Mouse (Mus musculus) G1E (cell line): ENCODE results near the gene Rictor. TPM values are rescaled to one million over a fixed set of nuclear protein-coding genes. Genes with fewer than 3 reads are reported as not detected.

ENCODE experiments used
- ATAC-seq: 2 replicates; pipeline ENCODE4 v1.8.0; 2016; ENCODE audit warnings: mild to moderate bottlenecking; ENCODE audit not compliant: insufficient number of reproducible peaks, poor library complexity, low FRiP score, severe bottlenecking; ENCODE audit errors: extremely low read depth
- DNase-seq: peaks from one replicate; pipeline ENCODE4 v3.0.0; 2012; ENCODE audit warnings: low spot score
- H3K27me3 ChIP-seq: 2 replicates; pipeline ENCODE4 v1.6.1; 2012; ENCODE audit warnings: mild to moderate bottlenecking, low read length, inconsistent platforms; ENCODE audit not compliant: insufficient read depth
- H3K36me3 ChIP-seq: replicated peaks from 2 replicates; pipeline ENCODE3; 2012; ENCODE audit warnings: mild to moderate bottlenecking, inconsistent platforms
- H3K4me1 ChIP-seq: 2 replicates; pipeline ENCODE4 v1.6.1; 2012; ENCODE audit warnings: low read depth, low read length, inconsistent platforms, mixed read lengths; ENCODE audit not compliant: insufficient read depth
- H3K4me3 ChIP-seq: 2 replicates; pipeline ENCODE4 v1.5.1; 2012; ENCODE audit warnings: low read depth, mild to moderate bottlenecking, inconsistent platforms, low read length, moderate library complexity, mixed read lengths
- H3K9me3 ChIP-seq: replicated peaks from 2 replicates; pipeline ENCODE4 v1.6.1; 2012; ENCODE audit warnings: inconsistent platforms
- CTCF ChIP-seq: IDR thresholded peaks from 2 replicates; pipeline ENCODE4 v1.5.1; 2012; ENCODE audit warnings: low read depth, low read length, inconsistent platforms, mixed read lengths
- GATA1 ChIP-seq: IDR thresholded peaks from 2 replicates; pipeline ENCODE4 v1.6.1; 2012; ENCODE audit warnings: borderline replicate concordance, low read length, inconsistent platforms, mixed read lengths
- GATA2 ChIP-seq: IDR thresholded peaks from 2 replicates; pipeline ENCODE4 v1.6.1; 2012; ENCODE audit warnings: low read depth, low read length, inconsistent platforms, borderline replicate concordance
- POLR2AphosphoS5 ChIP-seq: IDR thresholded peaks from 2 replicates; pipeline ENCODE4 v1.6.1; 2012; ENCODE audit warnings: low read depth, low read length, inconsistent platforms; ENCODE audit not compliant: insufficient replicate concordance
- TAL1 ChIP-seq: conservative IDR thresholded peaks from 2 replicates; pipeline ENCODE4 v1.6.1; 2012; ENCODE audit warnings: low read depth, low read length, inconsistent platforms, mixed read lengths
- polyA plus RNA-seq: library from polyadenylated mRNA; stranded (reverse); fragments of >175 nt; gene quantifications from 2 replicates; pipeline ENCODE4 v1.2.3, GENCODE M21; 2012
- total RNA-seq, 2 experiments: library from RNA; stranded (forward) in 1 of 2; stranded (reverse) in 1 of 2; fragments of 200-1000 nt in 1 of 2; fragments of >200 nt in 1 of 2; fragmentation: Nextera tagmentation in 1 of 2; gene quantifications; 2 replicates each; pipeline ENCODE4 v1.2.3; 2014 to 2017

Rictor gene
- total and polyA plus RNA-seq, 3 experiments, result 0.75 to 92.6 (median 61.5) TPM

GRCm38 (mm10) chr15:6723338-6723737 lies 15.2 kb downstream of the Rictor start:
- no peak for DNase-seq
- TF ChIP-seq TAL1 (no peak), CTCF (no peak), POLR2AphosphoS5 (no peak), GATA2 (no peak), GATA1 (no peak)
- Histone ChIP-seq H3K9me3 (no peaks in the 10 kb centered on the region), H3K27me3 (no peaks in the 10 kb centered on the region), H3K4me1 (peaks cover 27% of the 10 kb centered on the region), H3K4me3 (no peak overlapping the region), H3K36me3 (peaks cover 30% of the 10 kb centered on the region)
- no peak for ATAC-seq

GRCm38 (mm10) chr15:6724442-6724841 lies 16.3 kb downstream of the Rictor start:
- no peak for ATAC-seq
- Histone ChIP-seq H3K9me3 (no peaks in the 10 kb centered on the region), H3K4me3 (no peak overlapping the region), H3K36me3 (peaks cover 22% of the 10 kb centered on the region), H3K27me3 (no peaks in the 10 kb centered on the region), H3K4me1 (peaks cover 19% of the 10 kb centered on the region)
- TF ChIP-seq POLR2AphosphoS5 (no peak), CTCF (no peak)
- no peak for DNase-seq

GRCm38 (mm10) chr15:6726130-6726808 lies 18.1 kb downstream of the Rictor start:
- Histone ChIP-seq H3K36me3 (peaks cover 22% of the 10 kb centered on the region), H3K4me1 (peaks cover 19% of the 10 kb centered on the region), H3K27me3 (no peaks in the 10 kb centered on the region), H3K4me3 (no peak overlapping the region), H3K9me3 (no peaks in the 10 kb centered on the region)
- DNase-seq (no peak), ATAC-seq (no peak)
- TF ChIP-seq GATA1 (no peak), CTCF (no peak), TAL1 (no peak), GATA2 (no peak), POLR2AphosphoS5 (no peak)

- H3K36me3 ChIP-seq, result peaks cover 44% of the 10 kb centered on the region
- H3K4me3 ChIP-seq, result no peak overlapping the region
- H3K27me3 ChIP-seq, result no peaks in the 10 kb centered on the region
- no peak for ATAC-seq
- peaks cover 6% of the 10 kb centered on the region; the same call in 1 of the 2 replicates for H3K4me1 ChIP-seq
- no peaks in the 10 kb centered on the region for H3K9me3 ChIP-seq
- TF ChIP-seq POLR2AphosphoS5 (no peak), CTCF (no peak), GATA1 (no peak), TAL1 (no peak), GATA2 (no peak)
- no peak for DNase-seq
Measured at GRCm38 (mm10) chr15:6733076-6733475, 24.9 kb downstream of the Rictor start.

GRCm38 (mm10) chr15:6739180-6739579 lies 31.0 kb downstream of the Rictor start:
- Histone ChIP-seq H3K4me3 (no peak overlapping the region), H3K36me3 (peaks cover 59% of the 10 kb centered on the region), H3K4me1 (peaks cover 24% of the 10 kb centered on the region), H3K27me3 (no peaks in the 10 kb centered on the region), H3K9me3 (no peaks in the 10 kb centered on the region)
- no peak for TF ChIP-seq GATA2
- no peak for TF ChIP-seq POLR2AphosphoS5
- TF ChIP-seq CTCF, result no peak
- TF ChIP-seq GATA1, result no peak
- TF ChIP-seq TAL1, result no peak
- no peak for ATAC-seq
- no peak for DNase-seq

- peaks cover 21% of the 10 kb centered on the region for H3K4me1 ChIP-seq
- DNase-seq (no peak), ATAC-seq (no peak)
- H3K9me3 ChIP-seq, result no peaks in the 10 kb centered on the region
- TF ChIP-seq GATA2 (no peak), POLR2AphosphoS5 (no peak), CTCF (no peak), GATA1 (no peak), TAL1 (no peak)
- no peak overlapping the region for H3K4me3 ChIP-seq
- H3K36me3 ChIP-seq, result peaks cover 62% of the 10 kb centered on the region
- H3K27me3 ChIP-seq, result no peaks in the 10 kb centered on the region
Measured at GRCm38 (mm10) chr15:6742337-6743025, 34.3 kb downstream of the Rictor start.
